Mouse (Mus musculus) kidney, embryonic 15.5 days (tissue): Measurements from ENCODE around the gene Rpl37a. TPM values are rescaled to one million over a fixed set of nuclear protein-coding genes. Genes with fewer than 3 reads are reported as not detected.

ENCODE experiments used
- ATAC-seq: fragments of 200-750 bp; cut with Nextera tagmentation; replicated peaks from 2 replicates; pipeline ENCODE4 v1.8.0; 2017; ENCODE audit warnings: moderate TSS enrichment; ENCODE audit not compliant: low FRiP score
- H3K27ac ChIP-seq: fragments of 300-500 bp; sonication (generic); 2 replicates; pipeline ENCODE4 v1.5.1; 2015; ENCODE audit warnings: mild to moderate bottlenecking, inconsistent platforms
- H3K27me3 ChIP-seq: fragments of 300-500 bp; sonication (generic); 2 replicates; pipeline ENCODE4 v1.6.1; 2015; ENCODE audit warnings: inconsistent platforms
- H3K36me3 ChIP-seq: fragments of 300-500 bp; sonication (generic); 2 replicates; pipeline ENCODE4 v1.6.1; 2015; ENCODE audit warnings: inconsistent platforms
- H3K4me1 ChIP-seq: fragments of 300-500 bp; sonication (generic); 2 replicates; pipeline ENCODE4 v1.6.1; 2015; ENCODE audit warnings: inconsistent platforms
- H3K4me2 ChIP-seq: fragments of 300-500 bp; sonication (generic); 2 replicates; pipeline ENCODE4 v1.6.1; 2015; ENCODE audit warnings: moderate library complexity, mild to moderate bottlenecking, inconsistent platforms
- H3K4me3 ChIP-seq: fragments of 300-500 bp; sonication (generic); replicated peaks from 2 replicates; pipeline ENCODE4 v1.5.1; 2015; ENCODE audit warnings: mild to moderate bottlenecking, inconsistent platforms
- H3K9ac ChIP-seq: fragments of 300-500 bp; sonication (generic); 2 replicates; pipeline ENCODE4 v1.6.1; 2015; ENCODE audit warnings: mild to moderate bottlenecking, inconsistent platforms
- H3K9me3 ChIP-seq: fragments of 300-500 bp; sonication (generic); replicated peaks from 2 replicates; pipeline ENCODE4 v1.6.1; 2016; ENCODE audit warnings: inconsistent platforms
- WGBS: fragments of 180-500 bp; shearing (Covaris S2); methylation state at CpG from one replicate; pipeline ENCODE4 v1.1.7; 2015; ENCODE audit warnings: mixed read lengths; 5-methylcytosine and 5-hydroxymethylcytosine counted together
- polyA plus RNA-seq: library from polyadenylated mRNA; unstranded; fragments of >200 nt; fragmentation: Nextera tagmentation; extraction: Ambion mirVana; gene quantifications from 2 replicates; pipeline ENCODE4 v1.2.1, GENCODE M21; 2015

Gene Rpl37a
- polyA plus RNA-seq: 1,899 and 2,168 TPM in 2 replicates

- Histone ChIP-seq H3K4me1 (peaks cover 24% of the 10 kb centered on the region), H3K4me3 (peak within 1 kb of the TSS; percentile 74), H3K27me3 (no peaks in the 10 kb centered on the region), H3K27ac (peak within 1 kb of the TSS; percentile 96), H3K4me2 (peak within 1 kb of the TSS; percentile 72), H3K9me3 (no peaks in the 10 kb centered on the region), H3K36me3 (peaks cover 39% of the 10 kb centered on the region), H3K9ac (peak within 1 kb of the TSS; percentile 89)
- WGBS: 3% methylated on average over 68 of the region's 68 CpGs
- ATAC-seq: peak; percentile 90
Measured at GRCm38 (mm10) chr1:72710753-72711653, at the start of gene Rpl37a. Rpl37a (plus strand) TSS chr1:72711290.

DNA sequence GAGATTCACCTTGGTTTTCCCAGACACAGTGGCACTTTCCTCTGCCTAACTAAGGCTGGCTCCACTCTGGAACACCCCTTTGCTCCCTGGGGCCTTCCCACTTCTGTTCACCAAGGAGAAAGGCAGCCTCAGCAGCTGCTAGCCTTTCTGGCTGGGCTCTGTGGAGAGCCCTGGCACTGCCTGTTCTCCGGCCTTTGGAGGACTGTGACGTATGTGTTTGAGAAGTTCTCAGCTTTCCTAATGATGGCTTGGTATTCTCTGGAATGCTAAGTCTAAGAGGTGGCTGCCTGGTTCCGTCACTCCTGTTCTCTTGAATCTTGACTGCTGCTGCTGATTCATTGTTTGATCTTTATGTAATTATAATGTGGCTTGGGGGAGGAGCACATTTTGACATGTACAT is 38.0 kb upstream of the Rpl37a start:
- H3K27me3 ChIP-seq: no peaks in the 10 kb centered on the region
- H3K9ac ChIP-seq: no peak overlapping the region
- WGBS: 48% methylated on average over 3 of the region's 3 CpGs
- H3K4me1 ChIP-seq: no peaks in the 10 kb centered on the region
- no peaks in the 10 kb centered on the region for H3K9me3 ChIP-seq
- ATAC-seq: no peak
- H3K4me2 ChIP-seq: no peak overlapping the region
- no peaks in the 10 kb centered on the region for H3K36me3 ChIP-seq
- no peak overlapping the region for H3K4me3 ChIP-seq
- H3K27ac ChIP-seq: no peak overlapping the region

- no peaks in the 10 kb centered on the region for H3K9me3 ChIP-seq
- 47% methylated on average over 3 of the region's 3 CpGs for WGBS
- H3K27ac ChIP-seq: no peak overlapping the region
- no peak overlapping the region for H3K9ac ChIP-seq
- no peaks in the 10 kb centered on the region for H3K4me1 ChIP-seq
- H3K36me3 ChIP-seq: no peaks in the 10 kb centered on the region
- no peak for ATAC-seq
- H3K4me3 ChIP-seq: no peak overlapping the region
- no peaks in the 10 kb centered on the region for H3K27me3 ChIP-seq
- no peak overlapping the region for H3K4me2 ChIP-seq
Measured at GRCm38 (mm10) chr1:72696256-72696655, 14.8 kb upstream of the Rpl37a start.

GRCm38 (mm10) chr1:72698651-72699050 is 12.4 kb upstream of the Rpl37a start:
- H3K4me2 ChIP-seq: no peak overlapping the region
- WGBS: 60% methylated on average over 4 of the region's 4 CpGs
- no peaks in the 10 kb centered on the region for H3K36me3 ChIP-seq
- no peaks in the 10 kb centered on the region for H3K4me1 ChIP-seq
- no peak for ATAC-seq
- no peak overlapping the region for H3K9ac ChIP-seq
- no peaks in the 10 kb centered on the region for H3K27me3 ChIP-seq
- H3K9me3 ChIP-seq: no peaks in the 10 kb centered on the region
- no peak overlapping the region for H3K4me3 ChIP-seq
- no peak overlapping the region for H3K27ac ChIP-seq

- 84% methylated on average over 11 of the region's 11 CpGs for WGBS
- no peak for ATAC-seq
- Histone ChIP-seq H3K9me3 (no peaks in the 10 kb centered on the region), H3K36me3 (no peaks in the 10 kb centered on the region), H3K4me1 (no peaks in the 10 kb centered on the region), H3K27me3 (no peaks in the 10 kb centered on the region), H3K9ac (no peak within 1 kb of the TSS), H3K4me2 (no peak within 1 kb of the TSS), H3K4me3 (no peak within 1 kb of the TSS), H3K27ac (no peak within 1 kb of the TSS)
Measured at GRCm38 (mm10) chr1:72700479-72700878, 10.6 kb upstream of the Rpl37a start, which contains the start of gene Ankar. Ankar (minus strand) TSS chr1:72700579.

DNA sequence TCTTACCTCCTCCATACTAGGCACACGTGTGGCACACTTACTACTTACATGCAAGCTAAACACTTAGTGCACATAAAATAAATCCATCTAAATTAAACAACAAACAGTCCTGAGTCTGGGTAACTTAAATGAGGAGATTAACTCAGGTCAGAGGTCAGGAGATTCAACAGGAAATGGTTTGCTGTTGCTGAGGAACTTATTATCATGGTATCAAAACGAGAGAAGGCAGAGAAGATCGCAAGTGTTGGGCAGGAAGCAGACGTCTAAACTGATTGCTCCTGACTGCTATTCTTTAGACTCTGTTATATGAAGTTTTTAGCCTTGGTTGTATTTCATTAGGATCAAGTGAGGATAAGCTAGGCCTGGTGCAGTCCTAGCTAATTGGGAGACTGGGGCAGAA is 3.6 kb upstream of the Rpl37a start:
- Histone ChIP-seq H3K4me3 (no peak overlapping the region), H3K4me1 (peaks cover 7% of the 10 kb centered on the region; the same call in 1 of the 2 replicates), H3K27ac (no peak overlapping the region), H3K4me2 (no peak overlapping the region), H3K9ac (no peak overlapping the region), H3K9me3 (no peaks in the 10 kb centered on the region), H3K36me3 (peaks cover 5% of the 10 kb centered on the region), H3K27me3 (no peaks in the 10 kb centered on the region)
- ATAC-seq: no peak
- 62% methylated on average over 4 of the region's 4 CpGs for WGBS

DNA sequence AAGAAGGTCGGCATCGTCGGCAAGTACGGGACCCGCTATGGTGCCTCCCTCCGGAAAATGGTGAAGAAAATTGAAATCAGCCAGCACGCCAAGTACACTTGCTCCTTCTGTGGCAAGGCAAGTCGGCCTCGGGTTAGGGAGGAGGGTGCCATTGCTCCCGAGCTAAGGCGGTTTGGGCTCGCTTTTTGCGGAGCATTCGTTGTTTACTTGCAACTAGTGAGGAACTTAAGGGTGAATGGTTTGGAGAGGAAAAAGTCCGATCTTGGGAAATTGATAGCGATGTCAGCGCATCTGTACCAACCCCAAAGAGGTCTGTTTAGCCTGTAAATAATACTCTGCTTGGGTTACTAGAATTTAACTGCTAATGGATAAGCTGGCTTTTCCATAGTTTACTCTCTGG is 594 bp downstream of the Rpl37a start:
- H3K4me2 ChIP-seq: peak overlapping the region; percentile 72
- H3K4me1 ChIP-seq: peaks cover 24% of the 10 kb centered on the region
- H3K4me3 ChIP-seq: peak overlapping the region; percentile 74
- H3K9ac ChIP-seq: peak overlapping the region; percentile 89
- no peaks in the 10 kb centered on the region for H3K9me3 ChIP-seq
- H3K27me3 ChIP-seq: no peaks in the 10 kb centered on the region
- H3K36me3 ChIP-seq: peaks cover 42% of the 10 kb centered on the region
- H3K27ac ChIP-seq: peak overlapping the region; percentile 96
- WGBS: under 1% methylated on average over 17 of the region's 17 CpGs
- no peak; the same call in 1 of the 2 replicates for ATAC-seq

GRCm38 (mm10) chr1:72714547-72714946 is 3.5 kb downstream of the Rpl37a start:
- no peaks in the 10 kb centered on the region for H3K27me3 ChIP-seq
- WGBS: 52% methylated on average over 4 of the region's 4 CpGs
- ATAC-seq: no peak
- no peak overlapping the region for H3K27ac ChIP-seq
- H3K4me3 ChIP-seq: no peak overlapping the region
- no peaks in the 10 kb centered on the region for H3K9me3 ChIP-seq
- H3K4me1 ChIP-seq: peaks cover 24% of the 10 kb centered on the region
- peaks cover 42% of the 10 kb centered on the region for H3K36me3 ChIP-seq
- H3K4me2 ChIP-seq: no peak overlapping the region
- H3K9ac ChIP-seq: no peak overlapping the region

GRCm38 (mm10) chr1:72715065-72715464 is 4.0 kb downstream of the Rpl37a start:
- ATAC-seq: no peak

GRCm38 (mm10) chr1:72715593-72716361 is 4.7 kb downstream of the Rpl37a start:
- 73% methylated on average over 3 of the region's 3 CpGs for WGBS
- peaks cover 25% of the 10 kb centered on the region for H3K4me1 ChIP-seq
- no peak overlapping the region for H3K4me2 ChIP-seq
- no peak for ATAC-seq
- no peaks in the 10 kb centered on the region for H3K9me3 ChIP-seq
- H3K9ac ChIP-seq: no peak overlapping the region
- H3K36me3 ChIP-seq: peaks cover 48% of the 10 kb centered on the region
- H3K27ac ChIP-seq: no peak overlapping the region
- no peaks in the 10 kb centered on the region for H3K27me3 ChIP-seq
- H3K4me3 ChIP-seq: no peak overlapping the region

More at GRCm38 (mm10) chr1:72715065-72715464, 4.0 kb downstream of the Rpl37a start:
- Histone ChIP-seq H3K36me3 (peaks cover 44% of the 10 kb centered on the region), H3K27me3 (no peaks in the 10 kb centered on the region), H3K4me2 (no peak overlapping the region), H3K4me1 (peaks cover 24% of the 10 kb centered on the region), H3K9me3 (no peaks in the 10 kb centered on the region), H3K4me3 (no peak overlapping the region), H3K27ac (no peak overlapping the region), H3K9ac (no peak overlapping the region)
- WGBS: 91% methylated on average over 1 of the region's 1 CpGs

GRCm38 (mm10) chr1:72716421-72716820 is 5.3 kb downstream of the Rpl37a start:
- Histone ChIP-seq H3K9ac (no peak overlapping the region), H3K4me2 (no peak overlapping the region), H3K4me1 (peaks cover 24% of the 10 kb centered on the region), H3K27ac (peak overlapping the region; percentile 58), H3K36me3 (peaks cover 48% of the 10 kb centered on the region), H3K9me3 (no peaks in the 10 kb centered on the region), H3K27me3 (no peaks in the 10 kb centered on the region), H3K4me3 (no peak overlapping the region)
- WGBS: 56% methylated on average over 2 of the region's 2 CpGs
- no peak for ATAC-seq

- peaks cover 24% of the 10 kb centered on the region for H3K4me1 ChIP-seq
- no peak overlapping the region for H3K4me3 ChIP-seq
- no peaks in the 10 kb centered on the region for H3K9me3 ChIP-seq
- WGBS: 14% methylated on average over 5 of the region's 5 CpGs
- H3K27ac ChIP-seq: no peak overlapping the region
- no peak overlapping the region for H3K9ac ChIP-seq
- no peak for ATAC-seq
- no peak overlapping the region for H3K4me2 ChIP-seq
- peaks cover 51% of the 10 kb centered on the region for H3K36me3 ChIP-seq
- no peaks in the 10 kb centered on the region for H3K27me3 ChIP-seq
Measured at GRCm38 (mm10) chr1:72716926-72717325, 5.8 kb downstream of the Rpl37a start.
